Mouse (Mus musculus) kidney, embryonic 16.5 days (tissue): Measurements from ENCODE around the gene Gm12216. TPM values are rescaled to one million over a fixed set of nuclear protein-coding genes. Genes with fewer than 3 reads are reported as not detected.
A peak's percentile ranks its signal among the peaks of the same experiment; 100 is the strongest.
"Not testable (repeated sequence)": the region's sequence is repeated elsewhere in the genome, so short reads cannot be mapped to it uniquely, and the experiment has no call there.

Experiments
- ATAC-seq: fragments of 200-750 bp; cut with Nextera tagmentation; 2 replicates; pipeline ENCODE4 v1.8.0; 2017; ENCODE audit warnings: moderate TSS enrichment; ENCODE audit not compliant: low FRiP score, low TSS enrichment
- H3K27ac ChIP-seq: fragments of 300-500 bp; sonication (generic); 2 replicates; pipeline ENCODE4 v1.5.1; 2014; ENCODE audit warnings: low read length
- H3K27me3 ChIP-seq: fragments of 300-500 bp; sonication (generic); 2 replicates; pipeline ENCODE4 v1.6.1; 2014; ENCODE audit warnings: low read length, control low read depth, mixed read lengths; ENCODE audit not compliant: insufficient read depth
- H3K36me3 ChIP-seq: fragments of 300-500 bp; sonication (generic); 2 replicates; pipeline ENCODE4 v1.6.1; 2014; ENCODE audit warnings: low read length, control low read depth, mixed read lengths; ENCODE audit not compliant: insufficient read depth
- H3K4me1 ChIP-seq: fragments of 300-500 bp; sonication (generic); 2 replicates; pipeline ENCODE4 v1.6.1; 2014; ENCODE audit warnings: low read length, control low read depth, mixed read lengths; ENCODE audit not compliant: insufficient read depth
- H3K4me2 ChIP-seq: fragments of 300-500 bp; sonication (generic); replicated peaks from 2 replicates; pipeline ENCODE4 v1.6.1; 2014; ENCODE audit warnings: low read depth, low read length
- H3K4me3 ChIP-seq: fragments of 300-500 bp; sonication (generic); 2 replicates; pipeline ENCODE4 v1.5.1; 2014; ENCODE audit warnings: mild to moderate bottlenecking, low read length
- H3K9ac ChIP-seq: fragments of 300-500 bp; sonication (generic); replicated peaks from 2 replicates; pipeline ENCODE4 v1.6.1; 2014; ENCODE audit warnings: low read length
- H3K9me3 ChIP-seq: fragments of 300-500 bp; sonication (generic); 2 replicates; pipeline ENCODE4 v1.6.1; 2016; ENCODE audit warnings: low read length, control low read depth
- WGBS: fragments of 180-500 bp; shearing (Covaris S2); extraction: QIAGEN DNeasy Blood & Tissue Kit; methylation state at CpG from one replicate; pipeline ENCODE4 v1.1.7; 2014; 5-methylcytosine and 5-hydroxymethylcytosine counted together
- polyA plus RNA-seq: library from polyadenylated mRNA; unstranded; fragments of >200 nt; fragmentation: Nextera tagmentation; extraction: Ambion mirVana; gene quantifications from 2 replicates; pipeline ENCODE4 v1.2.1, GENCODE M21; 2015

The Gm12216 gene
- polyA plus RNA-seq = 1.1 and 2.1 TPM in 2 replicates

- H3K27me3 ChIP-seq = not testable (repeated sequence)
- 10% methylated on average over 35 of the region's 50 CpGs for WGBS
These were observed at the start of gene Gm12216 for GRCm38 (mm10) chr11:53858761-53859580. Gene Gm12216 (minus strand): TSS chr11:53859256.

GRCm38 (mm10) chr11:53908686-53909085 is 49.6 kb upstream of the Gm12216 start:
- Histone ChIP-seq H3K4me3 (no peak overlapping the region), H3K27me3 (no peaks in the 10 kb centered on the region), H3K9ac (no peak overlapping the region), H3K9me3 (no peaks in the 10 kb centered on the region), H3K27ac (no peak overlapping the region), H3K4me2 (no peak overlapping the region), H3K4me1 (peaks cover 14% of the 10 kb centered on the region), H3K36me3 (no peaks in the 10 kb centered on the region)
- WGBS = 79% methylated on average over 8 of the region's 8 CpGs
- ATAC-seq = no peak

More at GRCm38 (mm10) chr11:53858761-53859580, at the start of gene Gm12216:
- Histone ChIP-seq H3K4me2 (peak within 1 kb of the TSS; percentile 77), H3K4me3 (peak within 1 kb of the TSS; percentile 61), H3K9ac (peak within 1 kb of the TSS; percentile 76)
- H3K27ac ChIP-seq, H3K4me1 ChIP-seq, H3K36me3 ChIP-seq, H3K9me3 ChIP-seq: not testable (repeated sequence)
- ATAC-seq = peak; percentile 79

- Histone ChIP-seq H3K27me3 (no peaks in the 10 kb centered on the region), H3K36me3 (no peaks in the 10 kb centered on the region), H3K9ac (no peak overlapping the region), H3K27ac (peak overlapping the region; percentile 49), H3K9me3 (no peaks in the 10 kb centered on the region), H3K4me3 (no peak overlapping the region), H3K4me2 (peak overlapping the region; percentile 13; the same call in 1 of the 2 replicates), H3K4me1 (peaks cover 20% of the 10 kb centered on the region)
- WGBS = 46% methylated on average over 9 of the region's 9 CpGs
- ATAC-seq = peak; percentile 47
These were observed 45.5 kb upstream of the Gm12216 start for GRCm38 (mm10) chr11:53904534-53904925.

- Histone ChIP-seq H3K27ac (peak overlapping the region; percentile 49), H3K27me3 (no peaks in the 10 kb centered on the region), H3K4me1 (peaks cover 24% of the 10 kb centered on the region), H3K4me3 (no peak overlapping the region), H3K9me3 (no peaks in the 10 kb centered on the region), H3K9ac (no peak overlapping the region), H3K4me2 (peak overlapping the region; percentile 13), H3K36me3 (no peaks in the 10 kb centered on the region)
- peak; percentile 83 for ATAC-seq
- 14% methylated on average over 16 of the region's 16 CpGs for WGBS
These were observed 44.9 kb upstream of the Gm12216 start for GRCm38 (mm10) chr11:53903781-53904533.

- ATAC-seq = no peak
- no peak overlapping the region for H3K4me3 ChIP-seq
- no peaks in the 10 kb centered on the region for H3K36me3 ChIP-seq
- H3K9me3 ChIP-seq = no peaks in the 10 kb centered on the region
- no peak overlapping the region for H3K27ac ChIP-seq
- H3K9ac ChIP-seq = no peak overlapping the region
- 75% methylated on average over 14 of the region's 14 CpGs for WGBS
- no peak overlapping the region for H3K4me2 ChIP-seq
- no peaks in the 10 kb centered on the region for H3K27me3 ChIP-seq
- H3K4me1 ChIP-seq = peaks cover 26% of the 10 kb centered on the region
These were observed 43.7 kb upstream of the Gm12216 start for GRCm38 (mm10) chr11:53902741-53903140.

- H3K27me3 ChIP-seq = no peaks in the 10 kb centered on the region
- no peaks in the 10 kb centered on the region for H3K9me3 ChIP-seq
- no peak overlapping the region for H3K9ac ChIP-seq
- no peak for ATAC-seq
- no peak overlapping the region for H3K27ac ChIP-seq
- H3K4me2 ChIP-seq = no peak overlapping the region
- H3K4me1 ChIP-seq = peaks cover 26% of the 10 kb centered on the region
- no peaks in the 10 kb centered on the region for H3K36me3 ChIP-seq
- no peak overlapping the region for H3K4me3 ChIP-seq
- 65% methylated on average over 1 of the region's 1 CpGs for WGBS
These were observed 41.9 kb upstream of the Gm12216 start for GRCm38 (mm10) chr11:53900991-53901390.

- H3K4me2 ChIP-seq = no peak overlapping the region
- H3K9me3 ChIP-seq = no peaks in the 10 kb centered on the region
- H3K4me3 ChIP-seq = no peak overlapping the region
- H3K4me1 ChIP-seq = peaks cover 25% of the 10 kb centered on the region
- H3K27ac ChIP-seq = no peak overlapping the region
- 84% methylated on average over 6 of the region's 6 CpGs for WGBS
- no peaks in the 10 kb centered on the region for H3K27me3 ChIP-seq
- no peak overlapping the region for H3K9ac ChIP-seq
- ATAC-seq = no peak
- H3K36me3 ChIP-seq = no peaks in the 10 kb centered on the region
These were observed 40.9 kb upstream of the Gm12216 start for GRCm38 (mm10) chr11:53899981-53900380.

GRCm38 (mm10) chr11:53899004-53899403 is 39.9 kb upstream of the Gm12216 start:
- Histone ChIP-seq H3K27me3 (no peaks in the 10 kb centered on the region), H3K4me3 (no peak overlapping the region)
- no peak for ATAC-seq

GRCm38 (mm10) chr11:53896935-53897334 is 37.9 kb upstream of the Gm12216 start:
- Histone ChIP-seq H3K4me2 (no peak overlapping the region), H3K27me3 (no peaks in the 10 kb centered on the region), H3K9ac (no peak overlapping the region), H3K4me1 (peaks cover 15% of the 10 kb centered on the region), H3K27ac (no peak overlapping the region), H3K36me3 (no peaks in the 10 kb centered on the region), H3K9me3 (no peaks in the 10 kb centered on the region), H3K4me3 (no peak overlapping the region)
- WGBS = 76% methylated on average over 6 of the region's 6 CpGs
- ATAC-seq = no peak

More at GRCm38 (mm10) chr11:53899004-53899403, 39.9 kb upstream of the Gm12216 start:
- 24% methylated on average over 3 of the region's 3 CpGs for WGBS
- H3K27ac ChIP-seq = no peak overlapping the region
- H3K9ac ChIP-seq = no peak overlapping the region
- H3K9me3 ChIP-seq = no peaks in the 10 kb centered on the region
- peaks cover 15% of the 10 kb centered on the region for H3K4me1 ChIP-seq
- H3K4me2 ChIP-seq = no peak overlapping the region
- no peaks in the 10 kb centered on the region for H3K36me3 ChIP-seq
